Mouse (Mus musculus): ENCODE measurements around the gene Thap8. TPM values are rescaled to one million over a fixed set of nuclear protein-coding genes. Genes with fewer than 3 reads are reported as not detected.

Thap8 gene
- polyA plus RNA-seq, 1 experiment: not detected

GRCm38 (mm10) chr7:30325364-30325763 is 45.5 kb downstream of the Thap8 start:
- Histone ChIP-seq H3K4me1 (ENCODE audit: control insufficient read depth, insufficient read depth, low read length) (peaks cover 3% of the 10 kb centered on the region; the same call in 1 of the 2 replicates), H3K4me3 (ENCODE audit: insufficient read depth, low read length) (no peak overlapping the region), H3K27ac (ENCODE audit: insufficient read depth, low read length) (no peak overlapping the region)
- TF ChIP-seq POLR2A (IDR thresholded peaks at IDR 0.05; ENCODE audit: low read depth, low read length): no peak
- TF ChIP-seq CTCF (IDR thresholded peaks at IDR 0.05; ENCODE audit: borderline replicate concordance, insufficient read depth, low read length): no peak

GRCm38 (mm10) chr7:30326427-30326826 is 46.5 kb downstream of the Thap8 start:
- Histone ChIP-seq H3K27ac (ENCODE audit: insufficient read depth, low read length) (no peak overlapping the region), H3K4me1 (ENCODE audit: control insufficient read depth, insufficient read depth, low read length) (peaks cover 3% of the 10 kb centered on the region; the same call in 1 of the 2 replicates), H3K4me3 (ENCODE audit: insufficient read depth, low read length) (no peak overlapping the region)
- TF ChIP-seq CTCF (IDR thresholded peaks at IDR 0.05; ENCODE audit: borderline replicate concordance, insufficient read depth, low read length) (no peak), POLR2A (IDR thresholded peaks at IDR 0.05; ENCODE audit: low read depth, low read length) (no peak)

GRCm38 (mm10) chr7:30327140-30327539 is 47.2 kb downstream of the Thap8 start:
- peaks cover 3% of the 10 kb centered on the region; the same call in 1 of the 2 replicates for H3K4me1 ChIP-seq (ENCODE audit: control insufficient read depth, insufficient read depth, low read length)
- H3K4me3 ChIP-seq (ENCODE audit: insufficient read depth, low read length): no peak overlapping the region
- TF ChIP-seq CTCF (IDR thresholded peaks at IDR 0.05; ENCODE audit: borderline replicate concordance, insufficient read depth, low read length) (no peak), POLR2A (IDR thresholded peaks at IDR 0.05; ENCODE audit: low read depth, low read length) (no peak)
- H3K27ac ChIP-seq (ENCODE audit: insufficient read depth, low read length): no peak overlapping the region

GRCm38 (mm10) chr7:30328379-30328778 is 48.5 kb downstream of the Thap8 start:
- Histone ChIP-seq H3K4me1 (ENCODE audit: control insufficient read depth, insufficient read depth, low read length) (no peaks in the 10 kb centered on the region), H3K4me3 (ENCODE audit: insufficient read depth, low read length) (no peak overlapping the region), H3K27ac (ENCODE audit: insufficient read depth, low read length) (no peak overlapping the region)
- no peak for TF ChIP-seq POLR2A (IDR thresholded peaks at IDR 0.05; ENCODE audit: low read depth, low read length)
- no peak for TF ChIP-seq CTCF (IDR thresholded peaks at IDR 0.05; ENCODE audit: borderline replicate concordance, insufficient read depth, low read length)

- Histone ChIP-seq H3K4me3 (ENCODE audit: insufficient read depth, low read length) (no peak overlapping the region), H3K4me1 (ENCODE audit: control insufficient read depth, insufficient read depth, low read length) (no peaks in the 10 kb centered on the region), H3K27ac (ENCODE audit: insufficient read depth, low read length) (no peak overlapping the region)
- TF ChIP-seq POLR2A (IDR thresholded peaks at IDR 0.05; ENCODE audit: low read depth, low read length) (no peak), CTCF (IDR thresholded peaks at IDR 0.05; ENCODE audit: borderline replicate concordance, insufficient read depth, low read length) (peak; percentile 57; the same call in 1 of the 2 replicates)
These were observed 52.0 kb downstream of the Thap8 start for GRCm38 (mm10) chr7:30331887-30332286.

- no peak overlapping the region for H3K27ac ChIP-seq (ENCODE audit: insufficient read depth, low read length)
- TF ChIP-seq CTCF (IDR thresholded peaks at IDR 0.05; ENCODE audit: borderline replicate concordance, insufficient read depth, low read length): no peak
- no peak for TF ChIP-seq POLR2A (IDR thresholded peaks at IDR 0.05; ENCODE audit: low read depth, low read length)
- H3K4me1 ChIP-seq (ENCODE audit: control insufficient read depth, insufficient read depth, low read length): no peaks in the 10 kb centered on the region
- H3K4me3 ChIP-seq (ENCODE audit: insufficient read depth, low read length): no peak overlapping the region
These were observed 52.8 kb downstream of the Thap8 start for GRCm38 (mm10) chr7:30332622-30333259.

GRCm38 (mm10) chr7:30333436-30333835 is 53.5 kb downstream of the Thap8 start:
- H3K27ac ChIP-seq (ENCODE audit: insufficient read depth, low read length): no peak overlapping the region
- H3K4me3 ChIP-seq (ENCODE audit: insufficient read depth, low read length): no peak overlapping the region
- no peak for TF ChIP-seq POLR2A (IDR thresholded peaks at IDR 0.05; ENCODE audit: low read depth, low read length)
- H3K4me1 ChIP-seq (ENCODE audit: control insufficient read depth, insufficient read depth, low read length): no peaks in the 10 kb centered on the region

GRCm38 (mm10) chr7:30334563-30334962 is 54.7 kb downstream of the Thap8 start:
- TF ChIP-seq CTCF (IDR thresholded peaks at IDR 0.05; ENCODE audit: borderline replicate concordance, insufficient read depth, low read length): no peak
- TF ChIP-seq POLR2A (IDR thresholded peaks at IDR 0.05; ENCODE audit: low read depth, low read length): no peak
- H3K4me1 ChIP-seq (ENCODE audit: control insufficient read depth, insufficient read depth, low read length): no peaks in the 10 kb centered on the region
- H3K27ac ChIP-seq (ENCODE audit: insufficient read depth, low read length): no peak overlapping the region
- H3K4me3 ChIP-seq (ENCODE audit: insufficient read depth, low read length): no peak overlapping the region

- H3K27ac ChIP-seq (ENCODE audit: insufficient read depth, low read length): no peak overlapping the region
- H3K4me3 ChIP-seq (ENCODE audit: insufficient read depth, low read length): no peak overlapping the region
- no peak for TF ChIP-seq CTCF (IDR thresholded peaks at IDR 0.05; ENCODE audit: borderline replicate concordance, insufficient read depth, low read length)
- no peak for TF ChIP-seq POLR2A (IDR thresholded peaks at IDR 0.05; ENCODE audit: low read depth, low read length)
- no peaks in the 10 kb centered on the region for H3K4me1 ChIP-seq (ENCODE audit: control insufficient read depth, insufficient read depth, low read length)
These were observed 55.8 kb downstream of the Thap8 start for GRCm38 (mm10) chr7:30335688-30336087.

- Histone ChIP-seq H3K4me1 (ENCODE audit: control insufficient read depth, insufficient read depth, low read length) (no peaks in the 10 kb centered on the region), H3K27ac (ENCODE audit: insufficient read depth, low read length) (no peak overlapping the region), H3K4me3 (ENCODE audit: insufficient read depth, low read length) (no peak overlapping the region)
- TF ChIP-seq CTCF (IDR thresholded peaks at IDR 0.05; ENCODE audit: borderline replicate concordance, insufficient read depth, low read length): peak; percentile 68; the same call in 1 of the 2 replicates
- no peak for TF ChIP-seq POLR2A (IDR thresholded peaks at IDR 0.05; ENCODE audit: low read depth, low read length)
These were observed 56.5 kb downstream of the Thap8 start for GRCm38 (mm10) chr7:30336384-30336783.
